In the genomic region with DNA sequence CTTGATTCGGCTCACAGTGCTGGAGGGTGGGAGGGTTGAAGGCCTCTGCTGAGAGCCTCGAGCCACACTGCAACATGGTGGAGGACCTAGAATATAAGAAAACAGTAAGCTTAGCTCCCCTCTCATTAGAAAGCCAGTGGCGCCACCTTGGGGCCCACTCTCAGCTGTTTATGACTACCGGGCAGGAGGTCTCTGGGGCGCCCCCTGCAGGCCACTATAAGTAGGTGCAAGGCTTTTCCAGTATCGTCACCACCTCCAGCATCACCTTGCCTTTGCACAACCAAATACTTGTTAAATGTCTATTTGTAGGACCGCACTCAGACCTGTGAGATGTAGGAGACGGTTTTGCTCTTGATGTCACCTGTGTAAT, we compare ENCODE assay signal across 10 mouse cellular contexts. TPM values are rescaled to one million over a fixed set of nuclear protein-coding genes. Genes with fewer than 3 reads are reported as not detected.
DNase-seq lines count a peak whose midpoint lies in the region; ATAC-seq and TF ChIP-seq lines count a peak whose summit lies in the region.
"Had no signal": no experiment of that assay in that cellular context is flagged by ENCODE, and none has a peak within 500 bp of the region (broad histone marks: within the 10 kb centered on the region; RNA-seq: fewer than 3 reads in every experiment).

No protein-coding gene starts in this region.

- no peaks in the 10 kb centered on the region for H3K9me3 ChIP-seq in kidney, embryonic 14.5 days (ENCODE audit: control insufficient read depth, low read length)
- H3K9me3 ChIP-seq in heart, postnatal 0 days (replicated peaks; ENCODE audit: control insufficient read depth, low read length): no peaks in the 10 kb centered on the region
- H3K9me3 ChIP-seq: embryonic facial prominence, embryonic 15.5 days; neural tube, embryonic 13.5 days had no signal

- no peaks in the 10 kb centered on the region; the same call in 1 of the 2 replicates for H3K27me3 ChIP-seq in kidney, embryonic 14.5 days (ENCODE audit: control insufficient read depth, insufficient read depth, low read length)
- H3K27me3 ChIP-seq in heart, postnatal 0 days (ENCODE audit: control insufficient read depth, insufficient read depth, low read length): no peaks in the 10 kb centered on the region
- no peaks in the 10 kb centered on the region for H3K27me3 ChIP-seq in splenic B cell, adult 2 months (ENCODE audit: control insufficient read depth, insufficient read depth, low read length, poor library complexity, severe bottlenecking)
- H3K27me3 ChIP-seq: embryonic facial prominence, embryonic 15.5 days; neural tube, embryonic 13.5 days had no signal

- DNase-seq in kidney, adult 18-20 months: peak; percentile 54
- DNase-seq in adrenal gland, postnatal 25 days: peak; percentile 66
- peak; percentile 57 for DNase-seq in embryo, embryonic 9.5 days (ENCODE audit: extremely low spot score)
- DNase-seq in heart, postnatal 0 days (ENCODE audit: low spot score): peak; percentile 26
- DNase-seq in left cerebral cortex, adult 18-20 months (ENCODE audit: low spot score in 2 of 2): peak; percentile 74
- peak; percentile 63 for DNase-seq in splenic B cell, adult 2 months (ENCODE audit: low read depth, low spot score)

- no peak overlapping the region for H3K9ac ChIP-seq in kidney, embryonic 14.5 days (ENCODE audit: low read depth, low read length)
- H3K9ac ChIP-seq in heart, postnatal 0 days (replicated peaks; ENCODE audit: low read depth, low read length): no peak overlapping the region
- H3K9ac ChIP-seq: embryonic facial prominence, embryonic 15.5 days; neural tube, embryonic 13.5 days had no signal

- H3K4me1 ChIP-seq in kidney, embryonic 14.5 days (ENCODE audit: control insufficient read depth, insufficient read depth, low read length): 0 out of 2 replicates have a peak, but pooled peaks cover 5% of the 10 kb centered on the region
- no peaks in the 10 kb centered on the region for H3K4me1 ChIP-seq in heart, postnatal 0 days (ENCODE audit: control insufficient read depth, insufficient read depth)
- H3K4me1 ChIP-seq: embryonic facial prominence, embryonic 15.5 days had no signal

- peak; percentile 77 for TF ChIP-seq CTCF in heart, postnatal 0 days (IDR thresholded peaks at IDR 0.05; ENCODE audit: low read depth)

- H3K4me3 ChIP-seq in kidney, embryonic 14.5 days (ENCODE audit: low read length): no peak overlapping the region
- no peak overlapping the region for H3K4me3 ChIP-seq in heart, postnatal 0 days (ENCODE audit: low read depth, low read length)
- H3K4me3 ChIP-seq: embryonic facial prominence, embryonic 15.5 days; neural tube, embryonic 13.5 days had no signal

- no peaks in the 10 kb centered on the region for H3K36me3 ChIP-seq in kidney, embryonic 14.5 days (ENCODE audit: control insufficient read depth, insufficient read depth, low read length)
- no peaks in the 10 kb centered on the region for H3K36me3 ChIP-seq in heart, postnatal 0 days (replicated peaks; ENCODE audit: control insufficient read depth, insufficient read depth, low read length)
- H3K36me3 ChIP-seq in splenic B cell, adult 2 months (ENCODE audit: control insufficient read depth, insufficient read depth, low read length, poor library complexity, severe bottlenecking): no peaks in the 10 kb centered on the region
- H3K36me3 ChIP-seq: embryonic facial prominence, embryonic 15.5 days; neural tube, embryonic 13.5 days had no signal

- H3K4me2 ChIP-seq in kidney, embryonic 14.5 days (replicated peaks; ENCODE audit: low read depth, low read length): no peak overlapping the region
- H3K4me2 ChIP-seq in heart, postnatal 0 days (ENCODE audit: low read depth, low read length): no peak overlapping the region
- H3K4me2 ChIP-seq: embryonic facial prominence, embryonic 15.5 days; neural tube, embryonic 13.5 days had no signal

- no peak for TF ChIP-seq EP300 in heart, postnatal 0 days (IDR thresholded peaks at IDR 0.05; ENCODE audit: low read depth)

- H3K27ac ChIP-seq in kidney, embryonic 14.5 days (ENCODE audit: low read depth, low read length): no peak overlapping the region
- no peak overlapping the region for H3K27ac ChIP-seq in heart, postnatal 0 days (ENCODE audit: low read depth)
- H3K27ac ChIP-seq: embryonic facial prominence, embryonic 15.5 days; neural tube, embryonic 13.5 days had no signal

- ATAC-seq in kidney, embryonic 14.5 days (ENCODE audit: low FRiP score, low TSS enrichment): no peak
- no peak for ATAC-seq in heart, postnatal 0 days (ENCODE audit: insufficient read depth, low read depth)
- ATAC-seq in megakaryocyte-erythroid progenitor cell, adult 5-6 weeks (replicated peaks; ENCODE audit: low FRiP score, low TSS enrichment, poor library complexity, severe bottlenecking): peak; percentile 71

- WGBS in kidney, embryonic 14.5 days: 42% methylated on average over 8 of the region's 8 CpGs
- WGBS in heart, postnatal 0 days: 33% methylated on average over 8 of the region's 8 CpGs

RNA-seq across cellular contexts. Expression of a gene that starts 21.3 kb away (rescaled TPM):
- 0.77 TPM in 1 of 2 replicates, not detected in the other for polyA plus RNA-seq in kidney, embryonic 14.5 days (2014; fragmentation: Nextera tagmentation; extraction: Ambion mirVana)
- not detected in 2 replicates for total RNA-seq in adrenal gland, postnatal 25 days (2021)
- total RNA-seq in heart, postnatal 0 days (2014; rRNA removed; ENCODE audit: low replicate concordance): not detected in 2 replicates
- 0.34 TPM in 1 of 2 replicates, not detected in the other for polyA plus RNA-seq in heart, postnatal 0 days (2015; fragmentation: Nextera tagmentation; extraction: Ambion mirVana)
- total RNA-seq in left cerebral cortex, adult 18-20 months (2021): 1 to 10 TPM; 1.3 to 2.5 TPM
- total RNA-seq in megakaryocyte-erythroid progenitor cell, adult 5-6 weeks (2014; fragmentation: Nextera tagmentation): not detected in 2 replicates
- total RNA-seq in megakaryocyte-erythroid progenitor cell, adult 5-6 weeks (2017): not detected in 2 replicates

RNA-seq across cellular contexts. Expression of a gene that starts 24.9 kb away (rescaled TPM):
- polyA plus RNA-seq in kidney, embryonic 14.5 days (2014; fragmentation: Nextera tagmentation; extraction: Ambion mirVana): 5,998 and 6,905 TPM in 2 replicates
- 1,730 and 2,563 TPM in 2 replicates for total RNA-seq in adrenal gland, postnatal 25 days (2021)
- total RNA-seq in heart, postnatal 0 days (2014; rRNA removed; ENCODE audit: low replicate concordance): 5,955 and 6,390 TPM in 2 replicates
- polyA plus RNA-seq in heart, postnatal 0 days (2015; fragmentation: Nextera tagmentation; extraction: Ambion mirVana): 5,218 and 8,165 TPM in 2 replicates
- total RNA-seq in left cerebral cortex, adult 18-20 months (2021): 100 to 1,000 TPM; 308 to 397 TPM
- 268 and 358 TPM in 2 replicates for total RNA-seq in megakaryocyte-erythroid progenitor cell, adult 5-6 weeks (2014; fragmentation: Nextera tagmentation)
- 121 and 343 TPM in 2 replicates for total RNA-seq in megakaryocyte-erythroid progenitor cell, adult 5-6 weeks (2017)

RNA-seq across cellular contexts. Expression of a gene that starts 26.4 kb away (rescaled TPM):
- polyA plus RNA-seq in kidney, embryonic 14.5 days (2014; fragmentation: Nextera tagmentation; extraction: Ambion mirVana): 19.1 and 25.2 TPM in 2 replicates
- 4.6 and 5.1 TPM in 2 replicates for total RNA-seq in adrenal gland, postnatal 25 days (2021)
- 12.4 and 19.0 TPM in 2 replicates for total RNA-seq in heart, postnatal 0 days (2014; rRNA removed; ENCODE audit: low replicate concordance)
- polyA plus RNA-seq in heart, postnatal 0 days (2015; fragmentation: Nextera tagmentation; extraction: Ambion mirVana): 3.3 and 3.8 TPM in 2 replicates
- 10 to 100 TPM; 12.4 to 14.5 TPM for total RNA-seq in left cerebral cortex, adult 18-20 months (2021)
- 0.99 and 1.9 TPM in 2 replicates for total RNA-seq in megakaryocyte-erythroid progenitor cell, adult 5-6 weeks (2014; fragmentation: Nextera tagmentation)
- total RNA-seq in megakaryocyte-erythroid progenitor cell, adult 5-6 weeks (2017): 0.52 and 0.57 TPM in 2 replicates

RNA-seq across cellular contexts. Expression of a gene that starts 34.4 kb away (rescaled TPM):
- polyA plus RNA-seq in kidney, embryonic 14.5 days (2014; fragmentation: Nextera tagmentation; extraction: Ambion mirVana): 0.69 and 1.6 TPM in 2 replicates
- total RNA-seq in adrenal gland, postnatal 25 days (2021): 0.64 TPM in 1 of 2 replicates, not detected in the other
- not detected in 2 replicates for total RNA-seq in heart, postnatal 0 days (2014; rRNA removed; ENCODE audit: low replicate concordance)
- polyA plus RNA-seq in heart, postnatal 0 days (2015; fragmentation: Nextera tagmentation; extraction: Ambion mirVana): 0.38 and 0.90 TPM in 2 replicates
- total RNA-seq in left cerebral cortex, adult 18-20 months (2021): 1 to 10 TPM in 1 of 2 experiments, not detected in 1; 1.3 TPM
- total RNA-seq in megakaryocyte-erythroid progenitor cell, adult 5-6 weeks (2014; fragmentation: Nextera tagmentation): not detected in 2 replicates
- total RNA-seq in megakaryocyte-erythroid progenitor cell, adult 5-6 weeks (2017): not detected in 2 replicates

RNA-seq across cellular contexts. Expression of a gene that starts 37.9 kb away (rescaled TPM):
- 2,390 and 2,705 TPM in 2 replicates for polyA plus RNA-seq in kidney, embryonic 14.5 days (2014; fragmentation: Nextera tagmentation; extraction: Ambion mirVana)
- total RNA-seq in adrenal gland, postnatal 25 days (2021): 2,198 and 2,224 TPM in 2 replicates
- 1,456 and 1,841 TPM in 2 replicates for total RNA-seq in heart, postnatal 0 days (2014; rRNA removed; ENCODE audit: low replicate concordance)
- polyA plus RNA-seq in heart, postnatal 0 days (2015; fragmentation: Nextera tagmentation; extraction: Ambion mirVana): 2,150 and 3,333 TPM in 2 replicates
- 100 to 1,000 TPM; 348 to 459 TPM for total RNA-seq in left cerebral cortex, adult 18-20 months (2021)
- total RNA-seq in megakaryocyte-erythroid progenitor cell, adult 5-6 weeks (2014; fragmentation: Nextera tagmentation): 247 and 283 TPM in 2 replicates
- total RNA-seq in megakaryocyte-erythroid progenitor cell, adult 5-6 weeks (2017): 19.7 and 99.3 TPM in 2 replicates
